Mouse (Mus musculus) monocyte, adult 2 months (primary cell): Measurements from ENCODE around the gene Ccdc190.
A peak's percentile ranks its signal among the peaks of the same experiment; 100 is the strongest.

Experiments used
- DNase-seq, 2 experiments: peaks; one replicate each; pipeline ENCODE4 v3.0.0; 2022; ENCODE audit warnings: low spot score in 2 of 2, low read depth in 1 of 2

Gene Ccdc190

GRCm38 (mm10) chr1:169932122-169932746, 3.8 kb downstream of the Ccdc190 start:
- no peak for DNase-seq

GRCm38 (mm10) chr1:169934005-169934725, 5.7 kb downstream of the Ccdc190 start:
- DNase-seq, result no peak

DNA sequence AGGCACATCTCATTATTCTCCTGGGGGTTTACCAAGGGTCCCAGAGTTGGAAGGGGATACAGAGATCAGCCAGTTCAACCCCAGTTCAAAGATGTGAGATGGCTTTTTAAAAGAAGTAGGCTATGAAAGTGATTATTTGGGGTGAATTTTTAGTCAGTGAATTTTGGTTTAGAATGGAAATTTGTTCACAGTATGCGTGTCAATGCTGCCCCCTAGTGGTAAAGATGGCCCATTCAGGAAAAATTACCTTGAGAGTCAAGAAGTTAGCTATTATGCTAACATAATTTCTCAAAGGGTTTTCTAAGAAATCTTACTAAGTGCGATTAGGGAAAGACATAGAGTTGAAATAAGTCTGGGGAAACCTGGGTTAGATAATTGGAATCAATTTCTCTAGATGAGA, 10.9 kb downstream of the Ccdc190 start:
- no peak for DNase-seq

- DNase-seq, result no peak
Measured at GRCm38 (mm10) chr1:169946004-169946403, 17.6 kb downstream of the Ccdc190 start.

GRCm38 (mm10) chr1:169947654-169948053, 19.2 kb downstream of the Ccdc190 start:
- no peak for DNase-seq

DNA sequence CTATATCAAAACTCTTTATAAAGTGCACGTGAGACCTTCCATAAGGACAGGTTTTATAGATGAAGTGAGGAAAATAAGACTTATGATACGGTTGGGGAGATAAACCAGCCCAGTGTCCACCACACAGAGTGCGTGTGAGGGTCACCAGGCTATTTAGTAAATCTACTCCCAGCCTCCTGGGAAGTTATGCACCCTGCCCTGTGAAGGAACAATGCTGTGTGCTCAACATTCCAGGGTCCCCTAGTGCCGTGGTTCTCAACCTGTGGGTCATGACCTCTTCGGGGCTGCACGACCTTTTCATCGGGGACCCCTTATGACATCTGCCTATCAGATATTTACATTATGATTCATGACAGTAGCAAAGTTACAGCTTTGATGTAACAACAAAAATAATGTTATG, 19.8 kb downstream of the Ccdc190 start:
- DNase-seq, result no peak

GRCm38 (mm10) chr1:169948866-169949265, 20.4 kb downstream of the Ccdc190 start:
- DNase-seq, result no peak

GRCm38 (mm10) chr1:169949981-169950380, 21.5 kb downstream of the Ccdc190 start:
- DNase-seq, result no peak

DNA sequence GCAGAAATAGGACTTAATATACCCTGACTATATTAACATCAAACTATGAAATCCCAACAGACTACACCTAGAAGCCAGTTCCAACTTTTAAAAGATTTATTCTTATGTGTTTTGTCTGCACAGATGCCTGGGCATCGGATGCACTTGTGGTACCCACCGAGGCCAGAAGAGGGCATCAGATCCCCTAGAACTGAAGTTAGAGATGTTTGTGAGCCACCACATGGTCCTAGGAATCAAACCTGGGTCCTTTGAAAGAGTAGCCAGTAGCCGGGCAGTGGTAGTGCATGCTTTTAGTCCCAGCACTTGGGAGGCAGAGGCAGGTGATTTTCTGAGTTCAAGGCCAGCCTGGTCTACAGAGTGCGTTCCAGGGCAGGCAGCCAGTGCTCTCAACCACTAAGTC, 22.2 kb downstream of the Ccdc190 start:
- no peak for DNase-seq

GRCm38 (mm10) chr1:169951561-169951960, 23.1 kb downstream of the Ccdc190 start:
- no peak for DNase-seq

- no peak for DNase-seq
Measured at GRCm38 (mm10) chr1:169952636-169953035, 24.2 kb downstream of the Ccdc190 start.

- DNase-seq, result no peak
Measured at GRCm38 (mm10) chr1:169953106-169953505, 24.7 kb downstream of the Ccdc190 start.

GRCm38 (mm10) chr1:169968792-169969515, 40.5 kb downstream of the Ccdc190 start, which contains the start of gene Hsd17b7:
Gene Hsd17b7, minus strand, starts transcription at chr1:169969241.
- DNase-seq, result peak; percentile 94 to 95

- no peak for DNase-seq
Measured at GRCm38 (mm10) chr1:169969516-169969886, 41.1 kb downstream of the Ccdc190 start.

- no peak for DNase-seq
Measured at GRCm38 (mm10) chr1:169970936-169971335, 42.5 kb downstream of the Ccdc190 start.

DNA sequence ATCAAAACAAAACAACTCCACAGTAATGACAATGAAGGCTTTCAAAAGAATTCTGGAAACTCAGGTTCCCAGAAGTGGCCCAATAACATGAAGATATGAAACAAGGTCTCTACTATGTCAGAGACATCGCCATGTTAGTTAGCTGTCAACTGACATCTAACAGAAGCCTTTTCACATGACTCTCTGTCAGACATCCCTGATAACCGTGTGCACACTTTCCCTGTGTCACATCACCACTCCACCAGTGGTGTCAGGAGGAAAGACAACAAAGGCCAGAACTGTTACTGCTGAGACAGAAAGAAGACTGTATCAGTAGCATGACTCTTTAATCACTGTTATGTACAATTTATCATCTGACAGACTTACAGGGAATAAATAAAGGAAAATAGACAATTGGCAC, 43.5 kb downstream of the Ccdc190 start:
- no peak for DNase-seq

GRCm38 (mm10) chr1:169977621-169978020, 49.2 kb downstream of the Ccdc190 start:
- DNase-seq, result no peak
